Mouse (Mus musculus) retina, embryonic 14.5 days (tissue): ENCODE measurements around the gene Cby1.
"Not testable (repeated sequence)": the region's sequence is repeated elsewhere in the genome, so short reads cannot be mapped to it uniquely, and the experiment has no call there.

Experiments
- DNase-seq: peaks from one replicate; pipeline ENCODE4 v3.0.0-alpha.2; 2015; ENCODE audit warnings: low spot score

Gene Cby1

GRCm38 (mm10) chr15:79658531-79659375 is at the start of gene Cby1, which contains the start of gene Fam227a:
Gene Cby1 (plus strand): TSS chr15:79659199.
Gene Fam227a (minus strand): TSS chr15:79658956.
- DNase-seq: peak; percentile 98

DNA sequence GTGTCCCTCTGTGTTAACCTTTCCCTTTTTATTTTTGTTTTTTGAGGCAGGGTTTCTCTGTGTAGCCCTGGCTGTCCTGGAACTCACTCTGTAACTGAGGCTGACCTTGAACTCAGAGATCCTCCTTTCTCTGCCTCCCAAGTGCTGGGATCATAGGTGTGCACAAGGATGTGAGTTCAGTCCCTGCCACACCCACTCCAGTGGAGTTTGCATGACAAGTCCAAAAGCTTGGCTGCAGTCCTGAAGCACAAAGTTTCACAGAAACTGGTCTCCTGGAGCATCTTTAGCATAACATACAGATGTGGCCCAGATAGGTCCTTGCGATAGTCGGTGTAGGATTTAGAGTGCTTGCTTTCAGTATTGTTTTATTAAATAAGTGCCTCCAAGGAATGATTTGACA is 49.8 kb upstream of the Cby1 start:
- no peak for DNase-seq

GRCm38 (mm10) chr15:79615501-79615900 is 43.5 kb upstream of the Cby1 start:
- no peak for DNase-seq

DNA sequence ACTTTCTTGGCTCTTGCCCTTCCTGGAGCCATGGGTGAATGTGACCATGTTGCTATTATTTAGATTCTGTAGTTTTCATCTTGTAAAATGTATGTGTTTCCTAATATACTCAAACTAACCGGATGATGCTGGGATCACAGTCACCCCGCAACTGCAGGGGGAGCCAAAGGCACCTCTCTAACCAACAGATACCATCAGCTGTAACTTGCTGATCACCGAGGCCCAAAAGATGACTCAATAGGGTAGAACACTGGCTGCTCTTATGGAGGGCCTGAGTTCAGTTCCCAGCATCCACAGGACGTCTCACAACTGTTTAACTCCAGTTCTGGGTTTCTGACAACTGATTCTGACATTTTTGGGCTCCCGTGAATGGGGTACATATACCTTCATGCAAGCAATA is 42.3 kb upstream of the Cby1 start:
- DNase-seq: no peak

DNA sequence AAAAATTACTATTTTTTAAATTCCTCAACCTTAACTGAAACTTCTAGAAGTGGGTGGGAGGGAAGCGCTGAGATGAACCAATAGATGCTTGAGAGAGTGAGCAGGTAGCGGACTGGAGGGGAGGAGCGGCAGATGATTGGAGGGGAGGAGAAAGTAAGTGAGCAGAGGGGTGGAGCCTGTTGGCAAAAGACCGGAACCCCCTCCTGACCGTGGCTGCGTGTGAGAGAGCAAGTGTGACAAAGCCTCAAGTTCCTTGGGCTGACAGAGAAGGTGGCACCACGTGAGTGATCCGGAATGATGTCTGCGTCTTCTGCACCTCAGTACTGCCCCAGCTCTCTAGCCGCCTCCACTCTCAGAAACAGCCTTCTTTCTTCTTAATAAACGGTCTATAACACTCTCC is 41.9 kb upstream of the Cby1 start:
- no peak for DNase-seq

GRCm38 (mm10) chr15:79618456-79618855 is 40.5 kb upstream of the Cby1 start:
- DNase-seq: no peak

DNA sequence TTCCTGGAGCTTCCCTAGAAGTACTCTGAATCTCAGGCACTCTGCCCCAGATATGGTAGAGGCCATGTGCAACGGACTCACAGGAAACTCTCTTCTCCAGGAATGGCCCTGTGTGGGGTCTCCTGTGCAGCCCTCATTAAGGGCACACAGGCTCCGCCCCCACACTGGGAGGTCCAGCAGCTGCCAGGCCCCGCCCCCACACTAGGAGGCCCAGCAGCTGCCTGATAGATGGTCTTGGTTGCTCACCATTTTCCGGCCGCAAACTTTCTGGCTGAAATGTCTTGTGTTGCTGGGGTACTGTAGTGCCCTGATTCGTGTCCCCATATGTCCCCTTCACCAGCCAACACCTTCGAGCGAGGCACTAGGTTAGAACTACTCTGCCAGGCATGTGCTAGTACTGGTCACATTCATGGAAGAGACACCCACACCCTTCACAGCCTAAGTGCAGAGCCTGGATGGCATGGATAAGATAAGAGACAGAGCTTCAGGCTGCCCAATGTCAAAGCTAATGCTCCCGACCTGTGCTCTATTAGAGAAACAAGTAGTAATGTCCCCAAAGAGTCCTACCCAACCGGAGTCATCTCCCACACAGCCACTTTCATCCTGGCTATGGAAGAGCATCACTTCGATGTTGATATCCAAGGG is 39.1 kb upstream of the Cby1 start:
- peak; percentile 18 for DNase-seq

DNA sequence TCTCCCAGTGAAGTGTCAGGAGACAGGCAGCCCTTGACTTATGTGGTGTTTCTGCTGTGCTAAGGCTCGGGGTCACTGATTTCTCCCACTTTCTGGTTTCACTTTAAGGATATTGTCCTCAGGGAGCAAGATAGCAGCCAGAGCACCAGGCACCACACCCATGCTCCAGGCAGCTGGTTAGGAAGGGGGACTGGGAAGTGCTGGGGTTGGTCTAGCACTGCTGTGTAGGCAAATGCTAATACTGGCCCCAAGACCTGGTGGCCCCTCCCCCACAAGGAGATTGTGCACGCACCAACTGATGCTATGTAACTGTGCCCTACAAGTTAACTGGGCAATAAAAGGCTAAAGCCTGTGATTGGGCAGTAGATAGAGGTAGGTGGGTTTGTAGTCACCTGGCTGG is 28.5 kb upstream of the Cby1 start:
- no peak for DNase-seq

DNA sequence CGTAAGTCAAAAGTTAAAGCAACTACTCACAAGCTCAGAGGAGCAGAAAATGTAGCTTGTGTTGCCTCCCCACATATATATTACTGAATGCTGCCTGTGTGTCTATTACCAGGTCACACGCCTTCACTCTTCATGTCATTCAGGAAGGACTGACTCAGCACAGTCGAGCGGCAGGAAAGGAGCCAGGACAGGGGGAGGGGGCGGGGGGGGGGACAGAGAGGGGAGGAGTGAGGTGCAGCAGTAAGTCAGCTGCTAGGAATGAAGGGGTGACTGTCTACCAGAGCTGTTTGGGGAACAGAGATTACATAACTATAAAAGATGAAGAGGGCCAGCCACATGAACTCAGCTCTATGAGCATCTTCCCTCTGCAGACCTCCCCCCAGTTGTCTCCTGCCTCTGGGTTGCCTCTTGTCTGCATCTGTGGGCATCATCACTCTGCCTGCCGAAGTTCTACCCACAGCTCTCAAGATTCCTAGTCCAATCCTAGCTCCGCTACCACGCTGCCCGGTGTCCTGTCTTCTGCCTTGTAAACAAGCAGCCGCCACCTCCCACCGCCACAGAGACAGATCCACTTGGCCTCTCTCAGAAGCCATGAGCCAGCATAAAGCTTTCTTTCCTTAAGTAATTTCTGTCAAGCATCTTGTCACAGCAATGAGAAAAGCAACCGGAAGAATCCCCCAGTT is 17.7 kb upstream of the Cby1 start:
- no peak for DNase-seq

- DNase-seq: no peak
These were observed 13.5 kb upstream of the Cby1 start for GRCm38 (mm10) chr15:79645483-79645882.

GRCm38 (mm10) chr15:79648130-79648529 is 10.9 kb upstream of the Cby1 start:
- no peak for DNase-seq

GRCm38 (mm10) chr15:79650569-79650968 is 8.4 kb upstream of the Cby1 start:
- DNase-seq: peak; percentile 73

- peak; percentile 42 for DNase-seq
These were observed 7.5 kb upstream of the Cby1 start for GRCm38 (mm10) chr15:79651481-79651880.

DNA sequence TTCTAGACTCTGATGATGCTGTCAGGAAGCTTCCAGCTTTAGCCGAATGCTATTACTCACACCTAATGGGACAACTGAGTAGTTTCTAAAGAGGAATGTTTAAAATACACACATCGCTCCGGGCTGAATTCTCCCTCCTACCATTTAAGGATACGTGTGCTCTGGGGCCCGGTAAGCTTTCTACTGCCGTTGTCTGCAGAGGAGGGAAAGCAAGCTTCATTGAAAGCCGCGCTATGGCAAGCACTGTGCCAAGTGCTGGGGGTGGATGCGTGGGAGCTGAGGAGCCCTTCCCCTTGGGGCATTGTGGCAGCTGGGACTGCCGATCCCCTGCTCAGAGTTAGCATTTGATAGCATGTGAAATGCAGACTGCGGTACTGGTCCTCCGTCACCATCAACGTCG is 2.5 kb upstream of the Cby1 start:
- DNase-seq: no peak

DNA sequence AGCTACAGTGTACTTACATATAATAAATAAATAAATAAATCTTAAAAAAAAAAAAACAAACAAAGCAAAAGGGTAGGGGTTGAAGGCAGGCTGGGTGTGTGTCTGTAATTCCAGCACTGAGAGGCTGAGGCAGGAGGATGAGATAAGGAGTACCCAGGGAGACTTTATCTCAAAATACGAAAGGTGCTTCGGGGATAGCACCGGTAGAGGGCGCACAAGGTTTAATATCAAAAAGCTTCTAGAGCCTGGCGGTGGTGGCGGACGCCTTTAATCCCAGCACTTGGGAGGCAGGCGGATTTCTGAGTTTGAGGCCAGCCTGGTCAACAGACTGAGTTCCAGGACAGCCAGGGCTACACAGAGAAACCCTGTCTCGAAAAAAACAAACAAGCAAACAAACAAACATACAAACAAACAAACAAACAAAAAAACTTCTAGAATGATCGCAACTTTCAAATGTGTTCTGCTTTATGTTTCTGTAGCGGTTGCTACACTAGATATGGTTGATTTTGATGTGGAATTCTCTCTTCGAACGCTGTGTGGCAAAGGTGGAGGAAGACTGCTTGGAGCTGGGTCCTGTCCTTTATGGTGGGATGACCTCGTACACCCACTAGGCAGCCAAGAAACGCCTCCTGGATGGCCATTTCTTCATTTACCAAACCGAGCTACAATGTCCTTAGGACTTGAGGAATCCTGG is 1.0 kb upstream of the Cby1 start:
- DNase-seq: peak; percentile 96

DNA sequence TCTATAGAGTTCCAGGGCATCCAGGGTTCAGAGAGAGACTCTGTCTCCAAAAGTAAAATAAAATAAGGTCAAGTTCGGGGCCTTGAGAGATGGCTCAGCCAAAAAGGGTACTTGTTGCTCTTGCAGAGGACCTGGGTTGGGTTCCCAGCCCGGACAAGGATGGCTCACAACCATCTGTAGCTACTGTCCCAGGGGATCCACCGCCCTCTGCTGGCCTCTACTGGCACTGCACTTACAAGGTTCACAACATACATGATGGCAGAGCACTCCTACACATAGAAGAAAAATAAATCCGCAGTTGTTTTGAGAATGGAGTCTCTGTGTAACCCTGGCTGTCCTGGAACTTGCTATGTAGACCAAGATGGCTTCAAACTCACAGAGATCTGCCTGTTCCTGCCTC is 2.9 kb downstream of the Cby1 start:
- peak; percentile 53 for DNase-seq

- DNase-seq: no peak
These were observed 5.7 kb downstream of the Cby1 start for GRCm38 (mm10) chr15:79664666-79665065.

DNA sequence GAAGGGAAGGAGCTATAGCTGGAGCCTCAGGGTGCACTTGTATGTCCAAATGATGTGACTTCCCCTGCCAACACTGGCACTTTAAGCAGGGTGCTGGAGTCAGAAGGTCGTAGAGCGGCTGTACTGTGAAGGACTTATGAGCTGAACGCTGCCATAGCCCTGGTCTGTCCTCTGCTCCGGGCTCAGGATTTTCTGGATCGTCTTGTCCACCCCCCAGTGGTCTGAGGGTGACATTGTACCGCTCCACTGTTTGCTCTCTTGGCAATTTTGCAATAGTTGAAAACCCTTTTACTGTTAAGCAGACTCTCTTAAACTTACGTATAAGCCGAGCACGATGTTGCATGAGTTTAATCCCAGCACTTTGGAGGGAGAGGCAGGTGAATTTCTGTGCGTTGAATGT is 10.2 kb downstream of the Cby1 start:
- DNase-seq: no peak

- peak; percentile 95 for DNase-seq
These were observed 11.4 kb downstream of the Cby1 start, which contains the start of gene Tomm22 for GRCm38 (mm10) chr15:79670249-79670971. Gene Tomm22 (plus strand): TSS chr15:79670861.

- DNase-seq: no peak
These were observed 11.9 kb downstream of the Cby1 start for GRCm38 (mm10) chr15:79670972-79671299.

- not testable (repeated sequence) for DNase-seq
These were observed 12.9 kb downstream of the Cby1 start for GRCm38 (mm10) chr15:79671828-79672348.
